Mouse (Mus musculus) bone marrow, adult 2 months (tissue): ENCODE measurements at regions not wholly inside any gene's neighbourhood (a gene's known extent, or its start where the extent isn't known, plus 50 kb on each side); places are given as distances from the start of the nearest gene placed in this dataset.

ENCODE experiments used
- CTCF ChIP-seq: fragments of 200-500 bp; IDR thresholded peaks from 2 replicates; pipeline ENCODE4 v1.5.1; 2011; ENCODE audit warnings: low read length, control low read depth; ENCODE audit not compliant: control insufficient read depth, insufficient read depth
- POLR2A ChIP-seq: fragments of 200-500 bp; IDR thresholded peaks from 2 replicates; pipeline ENCODE4 v1.6.1; 2011; ENCODE audit warnings: low read depth, mild to moderate bottlenecking, control low read depth, low read length, borderline replicate concordance; ENCODE audit not compliant: control insufficient read depth

DNA sequence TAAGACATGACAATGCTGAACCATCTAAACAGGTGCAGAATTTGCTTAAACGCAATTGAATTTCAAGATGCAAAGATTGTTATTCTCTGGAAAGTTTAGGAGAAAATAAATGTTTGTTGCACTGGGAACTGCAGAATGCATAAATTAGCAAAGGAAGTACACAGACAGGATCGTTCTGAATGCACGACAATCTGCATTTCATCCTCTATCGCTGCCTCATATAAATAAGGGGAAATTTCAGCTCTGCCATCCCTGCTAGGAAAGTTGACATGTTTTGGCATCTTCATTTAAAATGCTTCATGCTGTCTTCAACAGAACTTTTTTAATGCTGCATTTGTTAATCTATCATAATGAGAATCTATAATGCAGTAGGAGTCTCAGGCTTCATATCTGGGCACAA lies 137.6 kb downstream of the Med10 start:
- TF ChIP-seq POLR2A, result no peak
- no peak for TF ChIP-seq CTCF
